Mouse (Mus musculus): ENCODE results near the gene Adamts8.

The Adamts8 gene

GRCm38 (mm10) chr9:30942512-30943313 is at the start of gene Adamts8:
Adamts8 (plus strand) TSS chr9:30942562.
- peak; percentile 84 for DNase-seq (ENCODE audit: low read depth, low spot score)

- no peak for DNase-seq (ENCODE audit: low read depth, low spot score)
Observed at GRCm38 (mm10) chr9:30895618-30896017, 46.7 kb upstream of the Adamts8 start.

GRCm38 (mm10) chr9:30896752-30897151 is 45.6 kb upstream of the Adamts8 start:
- no peak for DNase-seq (ENCODE audit: low read depth, low spot score)

GRCm38 (mm10) chr9:30897169-30897568 is 45.2 kb upstream of the Adamts8 start:
- DNase-seq (ENCODE audit: low read depth, low spot score) = no peak

- no peak for DNase-seq (ENCODE audit: low read depth, low spot score)
Observed at GRCm38 (mm10) chr9:30902152-30902551, 40.2 kb upstream of the Adamts8 start.

- DNase-seq (ENCODE audit: low read depth, low spot score) = no peak
Observed at GRCm38 (mm10) chr9:30902641-30903040, 39.7 kb upstream of the Adamts8 start.

GRCm38 (mm10) chr9:30903266-30903665 is 39.1 kb upstream of the Adamts8 start:
- DNase-seq (ENCODE audit: low read depth, low spot score) = no peak

GRCm38 (mm10) chr9:30905861-30906260 is 36.5 kb upstream of the Adamts8 start:
- no peak for DNase-seq (ENCODE audit: low read depth, low spot score)

GRCm38 (mm10) chr9:30906426-30906825 is 35.9 kb upstream of the Adamts8 start:
- DNase-seq (ENCODE audit: low read depth, low spot score) = no peak

- peak; percentile 13 for DNase-seq (ENCODE audit: low read depth, low spot score)
Observed at GRCm38 (mm10) chr9:30907677-30908295, 34.6 kb upstream of the Adamts8 start.

GRCm38 (mm10) chr9:30908296-30908690 is 34.1 kb upstream of the Adamts8 start:
- DNase-seq (ENCODE audit: low read depth, low spot score) = no peak

GRCm38 (mm10) chr9:30908973-30909372 is 33.4 kb upstream of the Adamts8 start:
- DNase-seq (ENCODE audit: low read depth, low spot score) = no peak

GRCm38 (mm10) chr9:30910491-30910890 is 31.9 kb upstream of the Adamts8 start:
- DNase-seq (ENCODE audit: low read depth, low spot score) = no peak

- no peak for DNase-seq (ENCODE audit: low read depth, low spot score)
Observed at GRCm38 (mm10) chr9:30912161-30912560, 30.2 kb upstream of the Adamts8 start.

GRCm38 (mm10) chr9:30913429-30913828 is 28.9 kb upstream of the Adamts8 start:
- DNase-seq (ENCODE audit: low read depth, low spot score) = no peak

- DNase-seq (ENCODE audit: low read depth, low spot score) = no peak
Observed at GRCm38 (mm10) chr9:30914241-30914640, 28.1 kb upstream of the Adamts8 start.

GRCm38 (mm10) chr9:30916266-30916968 is 25.9 kb upstream of the Adamts8 start:
- DNase-seq (ENCODE audit: low read depth, low spot score) = no peak

- DNase-seq (ENCODE audit: low read depth, low spot score) = no peak
Observed at GRCm38 (mm10) chr9:30918466-30919356, 23.7 kb upstream of the Adamts8 start.

- DNase-seq (ENCODE audit: low read depth, low spot score) = no peak
Observed at GRCm38 (mm10) chr9:30919686-30920085, 22.7 kb upstream of the Adamts8 start.

GRCm38 (mm10) chr9:30920736-30921135 is 21.6 kb upstream of the Adamts8 start:
- peak; percentile 93 for DNase-seq (ENCODE audit: low read depth, low spot score)

Measured in ZHBTc4 (cell line).